8 mouse cellular contexts compared by ENCODE assay signal in the genomic region with DNA sequence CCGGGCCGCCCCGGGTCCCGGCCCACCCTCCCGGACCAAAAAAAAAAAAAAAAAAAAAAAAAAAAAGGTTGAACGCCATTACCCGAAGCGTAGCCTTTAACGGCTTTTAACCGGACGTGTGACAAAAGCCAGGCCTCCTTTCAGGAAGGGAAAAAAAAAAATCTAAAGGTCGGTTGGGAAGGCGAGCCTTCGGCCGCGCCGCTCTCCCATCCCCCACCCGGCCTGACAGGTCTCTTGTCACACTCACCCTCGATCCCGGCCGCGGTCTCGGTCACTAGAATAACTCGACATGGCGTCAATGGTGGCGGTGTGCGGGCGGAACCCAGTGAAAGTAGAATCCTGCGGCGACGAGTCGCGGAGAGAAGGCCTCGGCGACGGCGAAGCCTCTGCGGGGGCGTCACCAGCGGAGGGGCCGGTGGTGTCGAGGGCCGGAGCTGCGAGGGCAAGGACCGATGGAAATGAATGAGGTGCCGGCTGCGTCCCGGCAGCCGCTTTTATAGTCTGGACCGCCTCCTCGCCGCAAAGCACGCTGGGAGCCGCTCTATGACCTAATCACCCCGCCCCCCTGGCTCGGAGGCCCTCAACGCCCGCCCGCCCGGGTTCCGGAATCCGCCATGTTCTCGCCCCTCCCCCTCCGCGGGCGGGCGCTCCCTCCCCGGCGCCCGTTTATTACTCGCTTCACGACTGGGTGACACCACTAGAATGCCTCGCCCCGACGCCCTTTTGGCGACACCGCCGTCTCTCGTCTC. TPM values are rescaled to one million over a fixed set of nuclear protein-coding genes. Genes with fewer than 3 reads are reported as not detected.
DNase-seq lines count a peak whose midpoint lies in the region; ATAC-seq and TF ChIP-seq lines count a peak whose summit lies in the region.

No protein-coding gene starts in this region.

- peaks cover 88% of the 10 kb centered on the region for H3K79me2 ChIP-seq in C2C12 (ENCODE audit: control insufficient read depth, insufficient read depth)

- TF ChIP-seq CTCF in C2C12 (IDR thresholded peaks at IDR 0.05; ENCODE audit: control insufficient read depth, insufficient read depth, insufficient read length): no peak
- TF ChIP-seq CTCF in bone marrow macrophage, adult 2 months (IDR thresholded peaks at IDR 0.05; ENCODE audit: low read depth, low read length): no peak

- DNase-seq in heart, adult 9 months (ENCODE audit: low spot score in 2 of 2): peak; percentile 98 to 99
- DNase-seq in limb, embryonic 14.5 days (ENCODE audit: low spot score): peak; percentile 97
- DNase-seq in spleen, postnatal 36 days (ENCODE audit: low spot score in 2 of 2): peak; percentile 97 to 98

- H3K4me3 ChIP-seq in C2C12 (ENCODE audit: insufficient read depth, poor library complexity, severe bottlenecking): peak overlapping the region; percentile 95
- H3K4me3 ChIP-seq in bone marrow macrophage, adult 2 months (ENCODE audit: insufficient read depth, low read length): peak overlapping the region; percentile 83
- peak overlapping the region; percentile 82 for H3K4me3 ChIP-seq in embryonic facial prominence, embryonic 15.5 days (replicated peaks)
- H3K4me3 ChIP-seq in kidney, embryonic 14.5 days (ENCODE audit: low read length): peak overlapping the region; percentile 78
- H3K4me3 ChIP-seq in limb, embryonic 14.5 days (replicated peaks; ENCODE audit: low read length): peak overlapping the region; percentile 95
- peak overlapping the region; percentile 78 for H3K4me3 ChIP-seq in midbrain, embryonic 16.5 days (ENCODE audit: low read depth, low read length)

- no peaks in the 10 kb centered on the region for H3K9me3 ChIP-seq in embryonic facial prominence, embryonic 15.5 days (replicated peaks)
- no peaks in the 10 kb centered on the region for H3K9me3 ChIP-seq in kidney, embryonic 14.5 days (ENCODE audit: control insufficient read depth, low read length)
- no peaks in the 10 kb centered on the region for H3K9me3 ChIP-seq in limb, embryonic 14.5 days (ENCODE audit: control insufficient read depth, low read length)
- no peaks in the 10 kb centered on the region for H3K9me3 ChIP-seq in midbrain, embryonic 16.5 days (replicated peaks; ENCODE audit: control insufficient read depth, low read length, poor library complexity, severe bottlenecking)

- H3K9ac ChIP-seq in embryonic facial prominence, embryonic 15.5 days: peak overlapping the region; percentile 93
- peak overlapping the region; percentile 100 for H3K9ac ChIP-seq in kidney, embryonic 14.5 days (ENCODE audit: low read depth, low read length)
- H3K9ac ChIP-seq in limb, embryonic 14.5 days (ENCODE audit: low read depth, low read length, severe bottlenecking): peak overlapping the region; percentile 99
- H3K9ac ChIP-seq in midbrain, embryonic 16.5 days (ENCODE audit: low read depth, low read length): peak overlapping the region; percentile 97

- H3K79me3 ChIP-seq in C2C12 (ENCODE audit: low read depth): peaks cover 73% of the 10 kb centered on the region

- ATAC-seq in embryonic facial prominence, embryonic 15.5 days (ENCODE audit: insufficient number of reproducible peaks, low FRiP score, low TSS enrichment, low read depth): peak; percentile 86
- ATAC-seq in kidney, embryonic 14.5 days (ENCODE audit: low FRiP score, low TSS enrichment): peak; percentile 77
- ATAC-seq in limb, embryonic 14.5 days (ENCODE audit: low FRiP score, low read depth): peak; percentile 81
- peak; percentile 78 for ATAC-seq in midbrain, embryonic 16.5 days

- peak overlapping the region; percentile 96 for H3K27ac ChIP-seq in bone marrow macrophage, adult 2 months (ENCODE audit: insufficient read depth, low read depth, low read length)
- peak overlapping the region; percentile 100 for H3K27ac ChIP-seq in embryonic facial prominence, embryonic 15.5 days (replicated peaks)
- H3K27ac ChIP-seq in kidney, embryonic 14.5 days (ENCODE audit: low read depth, low read length): peak overlapping the region; percentile 90
- peak overlapping the region; percentile 99 for H3K27ac ChIP-seq in limb, embryonic 14.5 days (replicated peaks; ENCODE audit: low read depth, low read length)
- peak overlapping the region; percentile 100 for H3K27ac ChIP-seq in midbrain, embryonic 16.5 days (ENCODE audit: low read length)

- H3K4me1 ChIP-seq in bone marrow macrophage, adult 2 months (ENCODE audit: control insufficient read depth, insufficient read depth, low read length): peaks cover 3% of the 10 kb centered on the region; the same call in 1 of the 2 replicates
- peaks cover 20% of the 10 kb centered on the region for H3K4me1 ChIP-seq in embryonic facial prominence, embryonic 15.5 days
- peaks cover 19% of the 10 kb centered on the region; the same call in 1 of the 2 replicates for H3K4me1 ChIP-seq in kidney, embryonic 14.5 days (ENCODE audit: control insufficient read depth, insufficient read depth, low read length)
- H3K4me1 ChIP-seq in limb, embryonic 14.5 days (ENCODE audit: control insufficient read depth, insufficient read depth, low read length): peaks cover 13% of the 10 kb centered on the region
- H3K4me1 ChIP-seq in midbrain, embryonic 16.5 days (ENCODE audit: control insufficient read depth, insufficient read depth, low read length): peaks cover 24% of the 10 kb centered on the region

- H3K27me3 ChIP-seq in C2C12 (ENCODE audit: control insufficient read depth, insufficient read depth, insufficient read length): no peaks in the 10 kb centered on the region
- no peaks in the 10 kb centered on the region for H3K27me3 ChIP-seq in embryonic facial prominence, embryonic 15.5 days
- no peaks in the 10 kb centered on the region for H3K27me3 ChIP-seq in kidney, embryonic 14.5 days (ENCODE audit: control insufficient read depth, insufficient read depth, low read length)
- H3K27me3 ChIP-seq in limb, embryonic 14.5 days (ENCODE audit: control insufficient read depth, insufficient read depth, low read length): no peaks in the 10 kb centered on the region
- H3K27me3 ChIP-seq in midbrain, embryonic 16.5 days (ENCODE audit: control insufficient read depth, insufficient read depth, low read depth, low read length): no peaks in the 10 kb centered on the region

- H3ac ChIP-seq in C2C12 (ENCODE audit: control insufficient read depth, insufficient read length, low read depth): peak overlapping the region; percentile 97

- under 1% methylated on average over 79 of the region's 79 CpGs for WGBS in embryonic facial prominence, embryonic 15.5 days
- WGBS in kidney, embryonic 14.5 days: under 1% methylated on average over 70 of the region's 79 CpGs
- 2% methylated on average over 56 of the region's 79 CpGs for WGBS in limb, embryonic 14.5 days
- under 1% methylated on average over 73 of the region's 79 CpGs for WGBS in midbrain, embryonic 16.5 days

- H3K36me3 ChIP-seq in C2C12 (ENCODE audit: control insufficient read depth, insufficient read depth): peaks cover 50% of the 10 kb centered on the region
- peaks cover 30% of the 10 kb centered on the region for H3K36me3 ChIP-seq in embryonic facial prominence, embryonic 15.5 days
- H3K36me3 ChIP-seq in kidney, embryonic 14.5 days (ENCODE audit: control insufficient read depth, insufficient read depth, low read length): peaks cover 55% of the 10 kb centered on the region
- H3K36me3 ChIP-seq in limb, embryonic 14.5 days (ENCODE audit: control insufficient read depth, insufficient read depth, low read length): peaks cover 49% of the 10 kb centered on the region
- peaks cover 24% of the 10 kb centered on the region for H3K36me3 ChIP-seq in midbrain, embryonic 16.5 days (ENCODE audit: control insufficient read depth, insufficient read depth, low read length)

- TF ChIP-seq POLR2A in bone marrow macrophage, adult 2 months (IDR thresholded peaks at IDR 0.05; ENCODE audit: borderline replicate concordance, low read depth, low read length): peak; percentile 90
- TF ChIP-seq POLR2A in limb, embryonic 14.5 days (IDR thresholded peaks at IDR 0.05; ENCODE audit: borderline replicate concordance, extremely low read depth, insufficient read depth, insufficient read length): peak; percentile 99

- H3K4me2 ChIP-seq in embryonic facial prominence, embryonic 15.5 days (replicated peaks): peak overlapping the region; percentile 71
- peak overlapping the region; percentile 67 for H3K4me2 ChIP-seq in kidney, embryonic 14.5 days (replicated peaks; ENCODE audit: low read depth, low read length)
- H3K4me2 ChIP-seq in limb, embryonic 14.5 days (replicated peaks; ENCODE audit: low read depth, low read length, severe bottlenecking): peak overlapping the region; percentile 59
- H3K4me2 ChIP-seq in midbrain, embryonic 16.5 days (ENCODE audit: low read length): peak overlapping the region; percentile 33

RNA-seq across cellular contexts. Expression of a gene that starts 0.8 kb away (rescaled TPM):
- polyA plus RNA-seq in C2C12 (2012; fragmentation: generic; extraction: Trizol): 218 TPM
- 1,156 and 1,201 TPM in 2 replicates for polyA plus RNA-seq in bone marrow macrophage, adult 2 months (2012; ENCODE audit: insufficient read depth, insufficient read length, missing spikeins)
- 297 and 314 TPM in 2 replicates for polyA plus RNA-seq in embryonic facial prominence, embryonic 15.5 days (2015; fragmentation: Nextera tagmentation; extraction: Ambion mirVana)
- polyA plus RNA-seq in kidney, embryonic 14.5 days (2014; fragmentation: Nextera tagmentation; extraction: Ambion mirVana): 369 and 392 TPM in 2 replicates
- 461 and 503 TPM in 2 replicates for polyA plus RNA-seq in limb, embryonic 14.5 days (2012; rRNA removed)
- polyA plus RNA-seq in limb, embryonic 14.5 days (2014; fragmentation: Nextera tagmentation; extraction: Ambion mirVana): 351 and 367 TPM in 2 replicates
- 365 and 425 TPM in 2 replicates for polyA plus RNA-seq in midbrain, embryonic 16.5 days (2015; fragmentation: Nextera tagmentation; extraction: Ambion mirVana)

RNA-seq across cellular contexts. Expression of a gene that starts 0.9 kb away (rescaled TPM):
- polyA plus RNA-seq in C2C12 (2012; fragmentation: generic; extraction: Trizol): 3.5 TPM
- polyA plus RNA-seq in bone marrow macrophage, adult 2 months (2012; ENCODE audit: insufficient read depth, insufficient read length, missing spikeins): 24.4 and 26.6 TPM in 2 replicates
- 23.1 and 23.6 TPM in 2 replicates for polyA plus RNA-seq in embryonic facial prominence, embryonic 15.5 days (2015; fragmentation: Nextera tagmentation; extraction: Ambion mirVana)
- 18.8 and 21.3 TPM in 2 replicates for polyA plus RNA-seq in kidney, embryonic 14.5 days (2014; fragmentation: Nextera tagmentation; extraction: Ambion mirVana)
- polyA plus RNA-seq in limb, embryonic 14.5 days (2012; rRNA removed): 24.3 and 32.6 TPM in 2 replicates
- polyA plus RNA-seq in limb, embryonic 14.5 days (2014; fragmentation: Nextera tagmentation; extraction: Ambion mirVana): 16.1 and 20.6 TPM in 2 replicates
- polyA plus RNA-seq in midbrain, embryonic 16.5 days (2015; fragmentation: Nextera tagmentation; extraction: Ambion mirVana): 16.2 and 17.8 TPM in 2 replicates

RNA-seq across cellular contexts. Expression of a gene that starts 8.9 kb away (rescaled TPM):
- polyA plus RNA-seq in C2C12 (2012; fragmentation: generic; extraction: Trizol): 6.9 TPM
- polyA plus RNA-seq in bone marrow macrophage, adult 2 months (2012; ENCODE audit: insufficient read depth, insufficient read length, missing spikeins): 8.9 and 11.4 TPM in 2 replicates
- polyA plus RNA-seq in embryonic facial prominence, embryonic 15.5 days (2015; fragmentation: Nextera tagmentation; extraction: Ambion mirVana): 12.7 and 13.8 TPM in 2 replicates
- polyA plus RNA-seq in kidney, embryonic 14.5 days (2014; fragmentation: Nextera tagmentation; extraction: Ambion mirVana): 12.6 and 13.3 TPM in 2 replicates
- polyA plus RNA-seq in limb, embryonic 14.5 days (2012; rRNA removed): 13.6 and 13.7 TPM in 2 replicates
- polyA plus RNA-seq in limb, embryonic 14.5 days (2014; fragmentation: Nextera tagmentation; extraction: Ambion mirVana): 12.7 and 13.7 TPM in 2 replicates
- polyA plus RNA-seq in midbrain, embryonic 16.5 days (2015; fragmentation: Nextera tagmentation; extraction: Ambion mirVana): 9.4 and 9.6 TPM in 2 replicates

RNA-seq across cellular contexts. Expression of a gene that starts 37.2 kb away (rescaled TPM):
- 19.9 TPM for polyA plus RNA-seq in C2C12 (2012; fragmentation: generic; extraction: Trizol)
- 202 and 222 TPM in 2 replicates for polyA plus RNA-seq in bone marrow macrophage, adult 2 months (2012; ENCODE audit: insufficient read depth, insufficient read length, missing spikeins)
- polyA plus RNA-seq in embryonic facial prominence, embryonic 15.5 days (2015; fragmentation: Nextera tagmentation; extraction: Ambion mirVana): 2.6 and 3.0 TPM in 2 replicates
- polyA plus RNA-seq in kidney, embryonic 14.5 days (2014; fragmentation: Nextera tagmentation; extraction: Ambion mirVana): 1.0 and 1.1 TPM in 2 replicates
- 0.86 and 1.9 TPM in 2 replicates for polyA plus RNA-seq in limb, embryonic 14.5 days (2012; rRNA removed)
- 2.1 and 3.1 TPM in 2 replicates for polyA plus RNA-seq in limb, embryonic 14.5 days (2014; fragmentation: Nextera tagmentation; extraction: Ambion mirVana)
- 0.89 and 0.99 TPM in 2 replicates for polyA plus RNA-seq in midbrain, embryonic 16.5 days (2015; fragmentation: Nextera tagmentation; extraction: Ambion mirVana)

RNA-seq across cellular contexts. Expression of a gene that starts 37.8 kb away (rescaled TPM):
- polyA plus RNA-seq in C2C12 (2012; fragmentation: generic; extraction: Trizol): 0.15 TPM
- 4.8 and 5.1 TPM in 2 replicates for polyA plus RNA-seq in bone marrow macrophage, adult 2 months (2012; ENCODE audit: insufficient read depth, insufficient read length, missing spikeins)
- polyA plus RNA-seq in embryonic facial prominence, embryonic 15.5 days (2015; fragmentation: Nextera tagmentation; extraction: Ambion mirVana): 43.6 and 43.7 TPM in 2 replicates
- 36.2 and 46.8 TPM in 2 replicates for polyA plus RNA-seq in kidney, embryonic 14.5 days (2014; fragmentation: Nextera tagmentation; extraction: Ambion mirVana)
- polyA plus RNA-seq in limb, embryonic 14.5 days (2012; rRNA removed): 39.0 and 44.2 TPM in 2 replicates
- polyA plus RNA-seq in limb, embryonic 14.5 days (2014; fragmentation: Nextera tagmentation; extraction: Ambion mirVana): 39.0 and 40.5 TPM in 2 replicates
- polyA plus RNA-seq in midbrain, embryonic 16.5 days (2015; fragmentation: Nextera tagmentation; extraction: Ambion mirVana): 14.1 and 15.7 TPM in 2 replicates

Comparison
In these comparisons a context has a peak if more than half of its experiments do, and no peak if none do; other contexts are left out.
1. Peak in every context shown above with its lines: DNase-seq, ATAC-seq, H3K4me3 ChIP-seq and H3K27ac ChIP-seq.